ENCODE assay signal across 16 mouse cellular contexts in the genomic region with DNA sequence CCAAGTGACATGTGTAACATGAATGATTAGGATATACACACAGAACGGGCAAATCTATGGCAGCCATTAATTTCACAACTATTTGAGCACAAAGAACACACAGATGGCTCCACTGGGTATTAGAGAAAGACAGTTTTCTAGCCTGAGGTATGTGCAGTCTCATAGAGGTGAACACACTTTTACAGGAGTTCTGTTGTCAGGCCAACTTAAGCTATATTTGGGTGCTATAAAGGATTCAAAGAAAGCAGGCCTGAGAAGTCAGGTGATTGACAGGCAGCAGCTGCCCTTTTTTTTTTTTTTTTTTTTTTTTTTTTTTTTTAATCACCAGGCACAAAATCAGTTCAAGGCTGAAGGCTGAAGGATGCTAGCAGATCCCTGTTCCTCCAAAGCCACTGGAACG.
A peak's percentile ranks its signal among the peaks of the same experiment; 100 is the strongest.
DNase-seq lines count a peak whose midpoint lies in the region; ATAC-seq and TF ChIP-seq lines count a peak whose summit lies in the region.
"Had no signal": no experiment of that assay in that cellular context is flagged by ENCODE, and none has a peak within 500 bp of the region (broad histone marks: within the 10 kb centered on the region; RNA-seq: fewer than 3 reads in every experiment).

No protein-coding gene starts in this region.

- H3K36me3 ChIP-seq in neural tube, embryonic 12.5 days, result no peaks in the 10 kb centered on the region
- 0 out of 2 replicates have a peak, but pooled peaks cover 3% of the 10 kb centered on the region for H3K36me3 ChIP-seq in neural tube, embryonic 15.5 days
- H3K36me3 ChIP-seq in forebrain, embryonic 15.5 days, result no peaks in the 10 kb centered on the region
- H3K36me3 ChIP-seq in limb, embryonic 11.5 days (ENCODE audit: control insufficient read depth, insufficient read depth, low read length), result no peaks in the 10 kb centered on the region
- H3K36me3 ChIP-seq in neural tube, embryonic 13.5 days, result no peaks in the 10 kb centered on the region

- no peaks in the 10 kb centered on the region for H3K27me3 ChIP-seq in neural tube, embryonic 12.5 days (replicated peaks)
- H3K27me3 ChIP-seq in neural tube, embryonic 15.5 days (replicated peaks), result no peaks in the 10 kb centered on the region
- no peaks in the 10 kb centered on the region for H3K27me3 ChIP-seq in forebrain, embryonic 15.5 days
- H3K27me3 ChIP-seq in limb, embryonic 11.5 days (ENCODE audit: control insufficient read depth, insufficient read depth, low read length), result no peaks in the 10 kb centered on the region
- H3K27me3 ChIP-seq in neural tube, embryonic 13.5 days, result no peaks in the 10 kb centered on the region
- no peaks in the 10 kb centered on the region for H3K27me3 ChIP-seq in cerebellum, adult 2 months (ENCODE audit: control insufficient read depth, insufficient read depth, low read length)

- H3K27ac ChIP-seq in neural tube, embryonic 12.5 days, result no peak overlapping the region
- no peak overlapping the region for H3K27ac ChIP-seq in neural tube, embryonic 15.5 days (replicated peaks)
- H3K27ac ChIP-seq in forebrain, embryonic 15.5 days (replicated peaks), result peak overlapping the region; percentile 55
- H3K27ac ChIP-seq in limb, embryonic 11.5 days (replicated peaks; ENCODE audit: low read depth, low read length), result peak overlapping the region; percentile 3; the same call in 1 of the 2 replicates
- peak overlapping the region; percentile 54 for H3K27ac ChIP-seq in neural tube, embryonic 13.5 days (replicated peaks)
- H3K27ac ChIP-seq in cerebellum, adult 2 months (ENCODE audit: insufficient read depth, low read length), result no peak overlapping the region

- TF ChIP-seq POLR2A in cerebellum, adult 2 months (IDR thresholded peaks at IDR 0.05; ENCODE audit: borderline replicate concordance, insufficient read depth, low read length), result no peak

- TF ChIP-seq CTCF in cerebellum, adult 2 months (IDR thresholded peaks at IDR 0.05; ENCODE audit: borderline replicate concordance, insufficient read depth, low read depth, low read length), result no peak

- peaks cover 7% of the 10 kb centered on the region for H3K4me1 ChIP-seq in neural tube, embryonic 12.5 days
- H3K4me1 ChIP-seq in neural tube, embryonic 15.5 days, result peaks cover 17% of the 10 kb centered on the region
- peaks cover 20% of the 10 kb centered on the region for H3K4me1 ChIP-seq in forebrain, embryonic 15.5 days
- peaks cover 7% of the 10 kb centered on the region for H3K4me1 ChIP-seq in limb, embryonic 11.5 days (ENCODE audit: control insufficient read depth, insufficient read depth, low read length)
- H3K4me1 ChIP-seq in neural tube, embryonic 13.5 days (replicated peaks), result peaks cover 28% of the 10 kb centered on the region
- no peaks in the 10 kb centered on the region for H3K4me1 ChIP-seq in cerebellum, adult 2 months (ENCODE audit: control insufficient read depth, insufficient read depth, low read length)

- H3K4me2 ChIP-seq in neural tube, embryonic 12.5 days (replicated peaks), result no peak overlapping the region
- no peak overlapping the region for H3K4me2 ChIP-seq in neural tube, embryonic 15.5 days
- no peak overlapping the region for H3K4me2 ChIP-seq in forebrain, embryonic 15.5 days (replicated peaks)
- H3K4me2 ChIP-seq in limb, embryonic 11.5 days (ENCODE audit: low read depth, severe bottlenecking), result no peak overlapping the region
- no peak overlapping the region for H3K4me2 ChIP-seq in neural tube, embryonic 13.5 days
- H3K4me2 ChIP-seq: lung, embryonic 14.5 days had no signal

- intact Hi-C loops in heart, postnatal 25 days (cut with DNase I), result loop anchor here (10.0 kb wide), 1 partner anchor 1434 kb away; no protein-coding TSS in a partner anchor

- DNase-seq in limb, embryonic 11.5 days (ENCODE audit: low spot score), result no peak
- DNase-seq in cerebellum, adult 2 months, result no peak
- DNase-seq in heart, postnatal 25 days (ENCODE audit: low spot score), result no peak
- DNase-seq in cerebellum, postnatal 25 days, result no peak
- DNase-seq: adrenal gland, adult 8-10 months; cerebellum, adult 18-20 months; heart, postnatal 4 days; kidney, adult 11 months; kidney, postnatal 25 days; layer of hippocampus, adult 9-11 months; lung, embryonic 14.5 days; thymus, postnatal 14 days had no signal

- H3K4me3 ChIP-seq in neural tube, embryonic 12.5 days, result no peak overlapping the region
- no peak overlapping the region for H3K4me3 ChIP-seq in neural tube, embryonic 15.5 days (replicated peaks)
- H3K4me3 ChIP-seq in forebrain, embryonic 15.5 days, result no peak overlapping the region
- no peak overlapping the region for H3K4me3 ChIP-seq in limb, embryonic 11.5 days (ENCODE audit: low read depth, low read length)
- H3K4me3 ChIP-seq in neural tube, embryonic 13.5 days, result no peak overlapping the region
- H3K4me3 ChIP-seq in cerebellum, adult 2 months (replicated peaks; ENCODE audit: insufficient read depth, low read depth, low read length), result no peak overlapping the region

- H3K9ac ChIP-seq in neural tube, embryonic 12.5 days, result no peak overlapping the region
- no peak overlapping the region for H3K9ac ChIP-seq in neural tube, embryonic 15.5 days (replicated peaks)
- no peak overlapping the region for H3K9ac ChIP-seq in forebrain, embryonic 15.5 days (replicated peaks)
- H3K9ac ChIP-seq in limb, embryonic 11.5 days (ENCODE audit: low read length), result no peak overlapping the region
- H3K9ac ChIP-seq in neural tube, embryonic 13.5 days, result no peak overlapping the region
- H3K9ac ChIP-seq: lung, embryonic 14.5 days had no signal

- no peaks in the 10 kb centered on the region for H3K9me3 ChIP-seq in neural tube, embryonic 12.5 days
- no peaks in the 10 kb centered on the region for H3K9me3 ChIP-seq in neural tube, embryonic 15.5 days (replicated peaks)
- H3K9me3 ChIP-seq in forebrain, embryonic 15.5 days, result no peaks in the 10 kb centered on the region
- H3K9me3 ChIP-seq in limb, embryonic 11.5 days (ENCODE audit: control insufficient read depth, low read length), result no peaks in the 10 kb centered on the region
- H3K9me3 ChIP-seq in neural tube, embryonic 13.5 days, result no peaks in the 10 kb centered on the region

- ATAC-seq in neural tube, embryonic 12.5 days (ENCODE audit: low FRiP score, low read depth), result peak; percentile 51; the same call in 1 of the 2 replicates
- ATAC-seq in neural tube, embryonic 15.5 days (ENCODE audit: low FRiP score), result no peak
- peak; percentile 71 for ATAC-seq in forebrain, embryonic 15.5 days (replicated peaks)
- no peak for ATAC-seq in limb, embryonic 11.5 days (ENCODE audit: insufficient number of reproducible peaks, low FRiP score, low TSS enrichment, low read depth)
- no peak; the same call in 1 of the 2 replicates for ATAC-seq in neural tube, embryonic 13.5 days (ENCODE audit: low read depth)

- WGBS in neural tube, embryonic 12.5 days, result 35% methylated on average over 2 of the region's 2 CpGs
- 29% methylated on average over 2 of the region's 2 CpGs for WGBS in neural tube, embryonic 15.5 days
- 6% methylated on average over 2 of the region's 2 CpGs for WGBS in forebrain, embryonic 15.5 days
- 60% methylated on average over 2 of the region's 2 CpGs for WGBS in limb, embryonic 11.5 days
- WGBS in neural tube, embryonic 13.5 days, result 17% methylated on average over 2 of the region's 2 CpGs
- 55% methylated on average over 2 of the region's 2 CpGs for WGBS in cerebellum, adult 2 months

Comparison
In these comparisons a context has a peak if more than half of its experiments do, and no peak if none do; other contexts are left out.
1. ATAC-seq: peak in neural tube, embryonic 12.5 days (single experiment) and forebrain, embryonic 15.5 days (single experiment); none in neural tube, embryonic 15.5 days (single experiment), limb, embryonic 11.5 days (single experiment) and neural tube, embryonic 13.5 days (single experiment).
2. H3K27ac ChIP-seq: peak in forebrain, embryonic 15.5 days (single experiment), limb, embryonic 11.5 days (single experiment) and neural tube, embryonic 13.5 days (single experiment); none in neural tube, embryonic 12.5 days (single experiment), neural tube, embryonic 15.5 days (single experiment) and cerebellum, adult 2 months (single experiment).